Mouse (Mus musculus) spleen, adult 2 months (tissue): ENCODE data around the gene Tap1. TPM values are rescaled to one million over a fixed set of nuclear protein-coding genes. Genes with fewer than 3 reads are reported as not detected.

Experiments
- DNase-seq, 2 experiments: peaks; one replicate each; pipeline versions ENCODE4 v3.0.0 to v3.0.0-alpha.2; 2012 to 2021; ENCODE audit warnings: low spot score in 2 of 2, low read depth in 1 of 2
- H3K27ac ChIP-seq: fragments of 200-500 bp; 2 replicates; pipeline ENCODE4 v1.5.1; 2012; ENCODE audit warnings: low read length, inconsistent platforms; ENCODE audit not compliant: insufficient read depth
- H3K27me3 ChIP-seq: fragments of 200-500 bp; 2 replicates; pipeline ENCODE4 v1.6.1; 2012; ENCODE audit warnings: mild to moderate bottlenecking, moderate library complexity, low read length, inconsistent platforms; ENCODE audit not compliant: control insufficient read depth, insufficient read depth
- H3K36me3 ChIP-seq: fragments of 200-500 bp; 2 replicates; pipeline ENCODE4 v1.6.1; 2012; ENCODE audit warnings: mild to moderate bottlenecking, low read length, inconsistent platforms; ENCODE audit not compliant: control insufficient read depth, insufficient read depth
- H3K4me1 ChIP-seq: fragments of 200-500 bp; 2 replicates; pipeline ENCODE4 v1.6.1; 2011; ENCODE audit warnings: inconsistent platforms; ENCODE audit not compliant: control insufficient read depth, insufficient read depth, insufficient read length
- H3K4me3 ChIP-seq: fragments of 200-500 bp; 2 replicates; pipeline ENCODE4 v1.5.1; 2011; ENCODE audit warnings: mild to moderate bottlenecking, inconsistent platforms; ENCODE audit not compliant: insufficient read depth, insufficient read length; ENCODE audit errors: extremely low read depth
- CTCF ChIP-seq: fragments of 200-500 bp; IDR thresholded peaks from 2 replicates; pipeline ENCODE4 v1.5.1; 2011; ENCODE audit warnings: mild to moderate bottlenecking, inconsistent platforms; ENCODE audit not compliant: insufficient read depth, insufficient read length, insufficient replicate concordance; ENCODE audit errors: extremely low read depth
- POLR2A ChIP-seq: fragments of 200-500 bp; IDR thresholded peaks from 2 replicates; pipeline ENCODE4 v1.6.1; 2011; ENCODE audit warnings: low read depth, low read length, inconsistent platforms
- WGBS: fragments of 180-500 bp; shearing (Covaris S2); methylation state at CpG from one replicate; pipeline ENCODE4 v1.1.7; 2018; 5-methylcytosine and 5-hydroxymethylcytosine counted together
- polyA plus RNA-seq: library from polyadenylated mRNA; depleted of rRNA; stranded (reverse); fragments of >200 nt; gene quantifications from 2 replicates; pipeline ENCODE4 v1.2.3, GENCODE M21; 2012

Tap1 gene
- polyA plus RNA-seq, 1 experiment, result 144 TPM

DNA sequence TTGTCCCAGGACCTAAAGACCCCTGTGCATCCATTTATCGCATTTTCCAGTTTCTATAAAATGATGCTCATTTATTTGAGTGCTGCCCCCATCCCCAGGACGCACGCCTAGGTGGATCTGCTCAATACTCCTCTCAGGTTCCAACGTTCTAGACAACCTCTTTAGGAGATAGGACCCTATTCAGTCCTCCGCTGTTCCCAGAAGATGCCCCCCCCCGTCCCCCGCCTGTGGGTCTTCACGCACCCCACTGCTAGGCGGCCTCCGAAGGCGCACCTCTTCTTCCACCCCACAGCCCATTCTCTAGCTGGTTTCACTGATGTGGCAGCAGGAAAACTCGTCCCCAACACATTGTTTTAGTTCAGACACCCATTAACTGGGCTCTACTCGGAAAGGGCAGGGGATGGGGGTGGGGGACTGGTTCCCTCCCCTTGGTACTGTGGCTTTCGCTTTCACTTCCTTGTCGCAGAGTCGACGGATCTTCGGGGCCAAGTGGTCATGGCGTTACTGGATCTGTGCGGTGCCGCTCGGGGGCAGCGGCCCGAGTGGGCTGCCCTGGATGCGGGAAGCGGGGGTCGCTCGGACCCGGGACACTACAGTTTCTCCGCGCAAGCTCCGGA, 10.7 kb downstream of the Tap1 start:
- peak; percentile 74 to 84 for DNase-seq
- 1% methylated on average over 32 of the region's 32 CpGs for WGBS

DNA sequence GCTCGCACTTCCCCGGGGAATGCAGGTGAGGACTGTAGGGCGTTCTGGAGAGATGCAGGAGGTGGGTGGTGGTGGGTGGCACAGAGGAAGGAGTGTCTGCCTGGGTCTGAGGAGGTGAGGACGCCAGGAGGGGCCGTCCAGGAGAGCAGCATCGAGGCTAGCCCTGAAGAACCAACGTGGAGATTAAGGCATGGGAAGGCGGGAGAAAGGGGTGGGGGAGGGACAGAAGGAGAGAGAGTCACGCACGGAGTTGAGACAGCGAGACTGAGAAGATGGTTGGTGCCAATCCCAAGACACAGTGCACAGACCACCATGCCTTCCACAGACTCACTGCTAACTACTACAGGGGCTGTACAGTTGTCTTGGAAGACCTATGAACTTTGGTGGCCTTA, 11.2 kb downstream of the Tap1 start:
- Histone ChIP-seq H3K27me3 (no peaks in the 10 kb centered on the region), H3K4me3 (peak overlapping the region; percentile 89), H3K4me1 (peaks cover 16% of the 10 kb centered on the region), H3K27ac (peak overlapping the region; percentile 91), H3K36me3 (peaks cover 25% of the 10 kb centered on the region)
- DNase-seq, result no peak
- WGBS, result under 1% methylated on average over 11 of the region's 11 CpGs
- TF ChIP-seq POLR2A, result no peak
- TF ChIP-seq CTCF, result no peak

More for the DNA sequence above, 10.7 kb downstream of the Tap1 start:
- no peaks in the 10 kb centered on the region for H3K27me3 ChIP-seq
- peaks cover 28% of the 10 kb centered on the region for H3K36me3 ChIP-seq
- peak overlapping the region; percentile 91 for H3K27ac ChIP-seq
- H3K4me1 ChIP-seq, result peaks cover 13% of the 10 kb centered on the region
- H3K4me3 ChIP-seq, result peak overlapping the region; percentile 89
- TF ChIP-seq POLR2A (peak; percentile 79), CTCF (no peak)

DNA sequence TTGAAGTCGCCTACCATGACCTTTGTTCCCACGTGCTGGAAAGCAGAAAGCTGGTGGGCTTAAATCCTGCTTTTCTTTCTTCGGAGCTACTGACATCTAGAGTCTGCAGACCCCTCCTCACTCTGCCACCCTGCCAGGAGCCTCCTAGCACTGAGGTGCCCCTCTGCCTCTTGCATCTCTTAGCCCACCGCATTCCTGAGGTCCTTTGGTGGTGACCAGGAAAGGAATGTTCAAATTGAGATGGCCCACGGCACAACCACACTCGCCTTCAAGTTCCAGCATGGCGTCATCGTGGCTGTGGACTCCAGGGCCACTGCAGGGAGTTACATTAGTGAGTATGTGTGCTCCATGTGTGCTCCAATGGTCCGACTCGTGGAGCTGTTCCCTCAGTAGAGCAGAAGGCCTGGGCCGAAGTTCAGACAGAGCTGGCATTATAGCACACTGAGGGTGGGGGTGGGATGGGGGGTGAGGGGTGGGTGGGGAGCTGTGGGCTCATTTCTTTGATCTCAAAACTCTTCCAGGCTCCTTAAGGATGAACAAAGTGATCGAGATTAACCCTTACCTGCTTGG, 11.8 kb downstream of the Tap1 start:
- H3K4me1 ChIP-seq, result peaks cover 22% of the 10 kb centered on the region
- TF ChIP-seq CTCF (no peak), POLR2A (no peak)
- no peaks in the 10 kb centered on the region for H3K27me3 ChIP-seq
- peak overlapping the region; percentile 91 for H3K27ac ChIP-seq
- no peak for DNase-seq
- WGBS, result 28% methylated on average over 12 of the region's 12 CpGs
- peaks cover 19% of the 10 kb centered on the region for H3K36me3 ChIP-seq
- H3K4me3 ChIP-seq, result peak overlapping the region; percentile 89

DNA sequence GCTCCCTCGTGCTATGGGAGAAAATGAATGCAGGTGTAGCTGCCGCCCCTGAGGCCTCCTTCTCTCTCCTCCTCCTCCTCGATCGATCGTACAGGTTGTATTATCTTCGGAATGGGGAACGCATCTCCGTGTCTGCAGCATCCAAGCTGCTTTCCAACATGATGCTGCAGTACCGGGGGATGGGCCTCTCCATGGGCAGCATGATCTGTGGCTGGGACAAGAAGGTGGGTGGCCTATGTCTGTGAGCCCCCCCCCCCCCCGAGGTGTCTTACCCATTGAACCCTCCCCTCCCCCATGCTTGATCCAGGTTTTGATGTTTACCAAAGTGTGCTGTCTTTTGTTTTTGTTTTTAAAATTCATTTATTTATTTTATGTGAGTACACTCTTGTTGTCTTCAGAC, 12.7 kb downstream of the Tap1 start:
- H3K4me3 ChIP-seq, result no peak overlapping the region
- peaks cover 22% of the 10 kb centered on the region for H3K4me1 ChIP-seq
- TF ChIP-seq CTCF (no peak), POLR2A (no peak)
- 89% methylated on average over 10 of the region's 10 CpGs for WGBS
- no peak overlapping the region for H3K27ac ChIP-seq
- no peak for DNase-seq
- peaks cover 15% of the 10 kb centered on the region for H3K36me3 ChIP-seq
- no peaks in the 10 kb centered on the region for H3K27me3 ChIP-seq

DNA sequence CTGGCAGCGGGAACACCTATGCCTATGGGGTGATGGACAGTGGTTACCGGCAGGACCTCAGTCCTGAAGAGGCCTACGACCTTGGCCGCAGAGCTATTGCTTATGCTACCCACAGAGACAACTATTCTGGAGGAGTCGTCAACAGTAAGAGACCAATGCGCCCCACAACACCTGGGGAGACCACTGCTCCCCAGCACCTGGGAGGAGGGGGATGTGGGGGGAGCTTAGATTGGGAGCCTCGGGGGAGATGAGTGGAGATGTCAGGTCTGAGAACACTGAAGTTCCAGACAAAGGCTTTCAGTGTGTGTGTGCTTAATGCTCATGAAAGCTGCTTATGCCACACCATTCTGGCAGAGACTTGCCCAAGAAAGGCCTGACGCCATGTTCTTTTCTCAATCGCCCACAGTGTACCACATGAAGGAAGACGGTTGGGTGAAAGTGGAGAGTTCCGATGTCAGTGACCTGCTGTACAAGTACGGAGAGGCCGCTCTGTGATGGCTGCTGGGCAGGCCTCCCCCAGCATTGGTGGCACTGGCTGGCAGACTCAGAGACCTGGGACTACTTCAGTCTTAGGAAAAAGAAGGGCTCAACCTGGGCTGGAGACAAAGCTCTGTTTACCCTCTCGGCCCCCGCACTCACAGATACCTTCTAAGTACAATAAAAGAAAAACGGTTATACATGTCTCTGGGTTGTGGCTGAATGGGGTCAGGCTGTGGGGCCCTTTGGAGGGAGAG, 13.6 kb downstream of the Tap1 start:
- no peak for DNase-seq
- Histone ChIP-seq H3K27me3 (no peaks in the 10 kb centered on the region), H3K4me1 (peaks cover 25% of the 10 kb centered on the region), H3K4me3 (no peak overlapping the region), H3K27ac (peak overlapping the region; percentile 62), H3K36me3 (peaks cover 13% of the 10 kb centered on the region)
- no peak for TF ChIP-seq POLR2A
- no peak for TF ChIP-seq CTCF
- 74% methylated on average over 16 of the region's 16 CpGs for WGBS

DNA sequence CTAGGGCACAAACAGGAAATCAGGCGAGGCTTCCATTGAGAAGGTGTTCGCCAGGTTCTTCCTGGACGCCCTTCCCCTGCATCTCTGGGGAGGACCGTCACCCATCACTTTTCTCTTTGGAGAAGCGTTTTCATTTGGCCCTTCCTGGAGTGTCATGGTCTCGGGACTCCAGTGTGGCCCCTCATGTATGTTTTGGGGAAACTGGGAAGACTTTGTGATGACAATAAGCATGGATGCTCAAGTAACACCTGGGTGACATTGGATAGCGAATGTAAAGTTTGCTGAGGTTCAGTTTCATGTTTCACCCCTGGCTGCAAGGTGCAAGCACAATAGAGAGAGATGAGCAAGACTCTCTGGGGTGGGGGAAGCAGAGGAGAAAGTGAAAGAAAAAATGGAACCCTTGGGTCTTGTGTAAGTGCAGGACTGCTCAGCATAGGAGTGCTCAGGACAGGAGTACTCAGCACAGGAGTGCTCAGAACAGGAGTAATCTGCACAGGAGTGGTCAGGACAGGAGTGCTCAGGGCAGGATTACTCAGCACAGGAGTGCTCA, 14.2 kb downstream of the Tap1 start:
- WGBS, result 55% methylated on average over 7 of the region's 7 CpGs
- H3K4me1 ChIP-seq, result peaks cover 26% of the 10 kb centered on the region
- no peaks in the 10 kb centered on the region for H3K27me3 ChIP-seq
- H3K27ac ChIP-seq, result peak overlapping the region; percentile 62
- H3K4me3 ChIP-seq, result no peak overlapping the region
- no peak for DNase-seq
- peaks cover 14% of the 10 kb centered on the region for H3K36me3 ChIP-seq
- TF ChIP-seq POLR2A, result no peak
